Mouse (Mus musculus) ES-CJ7 (cell line): Measurements from ENCODE around the gene Nfib.
"Not testable (repeated sequence)": the region's sequence is repeated elsewhere in the genome, so short reads cannot be mapped to it uniquely, and the experiment has no call there.

Source experiments
- DNase-seq: peaks from one replicate; pipeline ENCODE4 v3.0.0; 2011; ENCODE audit warnings: low read depth, low spot score

Nfib gene

DNA sequence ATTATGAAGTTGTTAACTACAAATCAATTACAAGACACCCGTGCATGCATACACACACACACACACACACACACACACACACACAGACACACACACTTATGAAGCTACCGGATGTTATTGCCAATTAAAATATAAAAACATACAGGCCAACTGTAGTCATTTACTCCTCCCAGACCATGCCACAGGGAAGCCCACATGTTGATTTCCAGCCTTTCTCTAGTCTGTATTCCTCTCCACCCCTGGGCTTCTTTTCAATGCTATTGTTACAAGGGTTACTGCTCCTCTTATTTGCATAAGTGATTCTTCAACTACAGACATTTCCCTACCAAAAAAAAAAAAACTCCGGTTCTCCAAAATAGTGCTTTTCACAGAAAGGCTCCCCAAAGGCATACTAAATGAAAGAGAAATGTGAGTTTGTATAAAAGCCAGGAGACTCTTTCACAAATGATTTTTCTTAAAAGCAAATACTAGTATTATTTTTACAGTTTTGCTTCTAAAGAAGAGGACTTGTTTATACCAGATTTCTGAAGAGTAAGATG, 402.1 kb downstream of the Nfib start:
- no peak for DNase-seq

DNA sequence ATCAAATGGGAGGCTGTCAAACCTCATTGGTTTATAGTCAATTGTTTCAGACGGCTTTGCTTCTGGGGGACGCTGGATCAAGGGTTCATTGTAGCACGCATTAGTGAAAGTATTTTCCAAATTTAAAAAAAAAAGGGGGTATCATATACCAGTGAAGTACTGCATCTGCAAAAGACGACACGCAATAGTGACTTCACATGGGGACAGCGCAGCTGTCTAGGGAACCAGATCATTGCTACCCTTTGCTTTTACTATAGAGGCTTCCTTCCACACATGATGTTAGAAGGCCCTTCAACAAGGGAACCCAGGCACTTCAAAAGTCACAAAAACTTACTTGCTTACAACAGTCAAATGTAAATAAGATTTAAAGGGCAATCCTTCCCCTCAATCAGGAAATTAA, 402.6 kb downstream of the Nfib start:
- no peak for DNase-seq

DNA sequence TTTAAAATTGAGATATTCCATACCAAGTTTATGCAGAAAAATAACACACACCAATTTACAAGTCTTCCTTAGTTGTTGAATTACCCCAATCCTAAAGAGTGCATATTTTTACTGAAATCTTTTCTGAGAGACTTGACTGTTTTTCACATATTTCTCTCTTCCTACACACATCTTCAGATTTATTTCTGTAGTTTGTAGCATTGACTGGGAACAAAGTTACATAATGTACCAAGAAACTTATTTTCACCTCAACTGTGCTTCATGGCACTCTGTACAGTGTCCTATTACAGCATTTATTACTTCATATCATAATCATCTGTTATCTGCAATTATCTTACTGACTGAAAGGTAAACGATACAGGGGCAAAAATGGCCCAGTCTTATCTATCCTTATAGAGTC, 406.9 kb downstream of the Nfib start:
- no peak for DNase-seq

DNA sequence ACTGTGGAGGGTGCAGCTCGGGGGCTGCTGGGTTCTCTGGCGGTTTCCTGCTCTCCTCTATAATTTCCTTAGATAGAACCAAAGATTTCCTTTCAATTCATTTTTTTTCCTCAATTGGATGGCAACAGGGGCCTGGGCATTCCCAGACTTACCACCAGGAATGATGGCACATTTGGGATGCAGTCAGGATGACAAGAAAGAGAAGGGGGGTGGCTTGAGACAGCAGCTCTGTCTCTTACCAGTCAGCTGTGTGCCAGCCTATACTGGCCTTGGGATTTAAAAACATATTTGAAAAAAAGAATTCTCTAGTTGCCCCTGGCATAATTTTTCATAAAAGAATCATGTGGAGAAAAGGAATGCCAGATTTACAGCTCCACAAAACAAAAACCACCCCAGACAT, 408.0 kb downstream of the Nfib start:
- no peak for DNase-seq

DNA sequence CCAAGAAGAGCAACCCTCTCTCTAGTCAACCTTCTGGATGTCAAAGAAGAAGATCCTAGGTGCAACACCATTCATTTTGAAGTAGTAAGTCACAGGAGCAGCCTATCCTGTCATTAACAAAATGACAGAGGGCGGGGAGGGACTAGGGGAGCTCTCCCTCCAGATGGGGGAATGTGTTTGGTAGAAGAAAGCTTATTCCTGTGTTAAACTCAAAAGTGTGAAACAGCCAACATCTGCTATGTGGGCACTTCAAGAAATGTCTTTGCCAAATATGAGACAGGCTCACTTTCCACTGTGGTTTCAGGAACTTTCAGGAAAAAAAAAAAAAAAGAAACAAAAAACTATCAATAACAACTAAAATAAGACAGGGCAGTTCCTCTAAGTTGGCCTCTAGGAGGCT, 411.5 kb downstream of the Nfib start:
- no peak for DNase-seq

DNA sequence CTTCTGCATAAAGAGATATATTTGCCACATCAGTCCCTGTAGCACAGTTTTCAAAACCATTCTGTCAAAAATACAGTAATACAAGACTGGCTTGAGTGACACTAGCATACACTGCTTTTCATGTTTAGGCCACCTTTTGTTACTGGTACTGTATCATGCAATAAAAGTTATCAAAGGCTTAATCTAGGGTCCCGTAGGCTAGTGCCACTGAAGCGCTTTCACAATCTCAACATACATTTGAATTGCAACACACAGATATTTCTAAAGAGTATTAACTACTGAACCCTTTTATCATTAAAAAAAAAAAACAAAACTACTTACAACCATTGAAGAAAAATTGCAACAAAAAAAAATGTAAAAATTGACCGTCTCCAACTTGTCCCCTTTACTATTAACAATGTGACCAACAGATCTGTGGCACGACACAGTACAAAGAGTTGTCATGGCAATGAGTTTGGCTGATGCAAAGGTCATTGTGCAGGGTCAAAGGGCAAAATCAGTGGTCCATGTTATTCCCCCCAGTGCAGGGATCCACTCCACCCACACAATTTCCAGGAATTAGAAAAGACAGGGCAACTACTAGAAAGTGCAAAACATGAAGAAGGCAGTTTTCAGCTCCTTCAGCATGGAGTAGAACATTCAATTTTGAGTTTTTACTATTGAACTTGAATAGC, 414.2 kb downstream of the Nfib start:
- no peak for DNase-seq

DNA sequence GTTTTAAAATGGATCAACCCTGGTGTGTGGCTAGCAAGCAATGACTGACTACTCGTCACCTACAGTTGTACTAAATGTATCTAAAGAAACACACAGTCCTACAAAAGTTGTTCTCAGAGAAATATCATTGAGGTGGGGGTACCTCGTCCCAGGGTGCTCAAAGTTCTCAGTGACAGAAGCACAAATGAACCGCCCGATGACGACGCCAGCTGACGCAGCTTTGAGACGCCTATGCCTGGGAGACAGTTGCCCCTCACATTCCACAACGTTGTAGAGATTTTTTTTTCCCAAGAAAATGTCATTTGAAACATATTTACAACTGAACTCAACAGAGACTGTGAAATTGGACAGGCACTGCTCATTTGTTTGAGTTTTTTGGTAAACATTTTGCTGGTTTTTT, 414.9 kb downstream of the Nfib start:
- no peak for DNase-seq

DNA sequence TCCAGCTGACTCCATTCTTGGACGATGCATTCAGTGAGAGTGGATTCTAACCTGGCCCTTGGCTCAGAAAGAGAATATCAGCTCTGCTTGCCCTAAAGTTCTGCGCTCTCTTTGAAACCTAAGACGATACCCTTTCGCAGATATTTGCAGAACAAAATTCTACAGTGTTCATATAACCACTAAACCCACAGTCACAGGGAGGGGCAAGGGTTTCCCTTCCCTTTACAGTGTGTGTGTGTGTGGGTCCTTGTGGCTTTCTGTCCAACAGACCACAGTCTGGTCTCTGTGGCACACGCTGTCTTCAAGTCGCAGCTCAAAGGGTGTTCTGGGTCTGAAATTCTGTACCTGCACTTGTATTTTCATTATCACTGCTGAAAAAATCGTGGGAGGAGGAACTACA, 416.0 kb downstream of the Nfib start:
- no peak for DNase-seq

DNA sequence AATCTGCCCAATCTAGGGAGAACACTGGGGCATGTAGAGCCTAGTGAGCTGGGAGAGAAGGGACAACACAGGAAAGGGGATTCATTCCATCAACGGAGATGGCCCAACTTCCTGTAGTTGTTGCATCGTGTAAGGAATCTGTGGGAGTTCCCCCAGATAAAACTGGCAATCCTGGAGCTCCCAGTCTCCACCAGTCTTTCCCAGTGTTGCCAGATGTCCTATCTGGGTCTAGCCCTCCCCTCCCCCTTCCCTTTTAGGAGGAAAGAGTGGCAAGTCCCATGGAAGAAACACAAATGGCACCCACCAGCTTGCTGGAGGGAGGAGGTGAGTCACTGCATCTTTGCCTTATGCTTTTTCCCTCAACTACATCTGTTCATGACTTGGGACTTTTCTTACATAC, 417.4 kb downstream of the Nfib start:
- DNase-seq: no peak

DNA sequence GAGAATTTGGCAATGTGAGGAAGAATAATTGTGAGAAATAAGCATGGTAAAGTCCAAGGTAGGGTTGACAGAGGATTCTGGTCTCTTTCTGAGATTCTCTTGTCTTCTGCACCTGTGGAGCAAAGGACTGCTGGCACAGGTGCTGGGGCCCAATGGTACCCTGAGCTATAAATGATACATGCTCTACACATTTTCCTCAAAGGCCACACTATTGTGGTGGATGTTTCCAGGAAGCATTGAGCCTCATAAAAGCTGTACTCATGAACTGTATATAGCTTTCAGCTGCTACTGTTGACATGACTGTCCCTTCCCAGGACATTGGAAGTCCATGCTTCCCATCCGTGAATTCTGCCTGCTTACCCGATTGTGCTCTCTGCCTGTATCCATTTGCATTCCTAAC, 418.1 kb downstream of the Nfib start:
- DNase-seq: no peak

DNA sequence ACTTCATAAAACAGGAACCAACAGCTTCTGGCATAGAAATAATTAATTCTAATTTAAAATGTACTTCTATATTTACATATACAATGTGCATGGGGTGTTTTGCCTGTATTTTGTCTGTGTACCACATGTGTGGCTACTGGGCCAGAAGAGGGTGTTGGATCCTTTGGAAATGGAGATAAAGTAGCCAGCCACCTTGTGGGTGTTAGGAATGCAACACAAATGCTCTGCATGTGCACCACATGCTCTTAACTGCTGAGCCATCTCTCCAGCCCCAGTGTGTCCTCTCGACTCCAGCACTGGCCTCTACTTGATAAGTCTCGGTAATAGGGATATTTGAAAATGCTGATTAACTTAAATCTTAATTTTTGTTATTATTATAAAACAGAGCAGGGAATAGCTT, 418.6 kb downstream of the Nfib start:
- no peak for DNase-seq

DNA sequence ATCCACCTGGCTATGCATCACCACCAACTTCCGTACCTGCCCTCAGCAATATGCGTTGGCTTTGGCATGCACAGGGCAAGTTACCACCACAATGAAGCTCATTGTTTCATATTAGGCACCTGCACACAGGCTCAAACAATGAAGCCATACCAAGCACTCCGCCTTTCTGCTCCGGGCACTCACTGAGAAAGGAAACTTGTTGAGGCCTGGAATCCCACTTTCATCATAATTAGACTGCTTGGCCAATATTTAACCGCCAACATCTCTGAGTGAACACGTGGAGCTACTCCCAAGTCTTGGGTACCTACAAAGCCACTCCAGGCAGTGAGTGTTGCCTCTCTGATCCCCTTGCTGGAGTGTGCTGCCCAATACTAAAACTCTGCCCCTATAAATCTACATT, 422.0 kb downstream of the Nfib start:
- peak; percentile 12 for DNase-seq

DNA sequence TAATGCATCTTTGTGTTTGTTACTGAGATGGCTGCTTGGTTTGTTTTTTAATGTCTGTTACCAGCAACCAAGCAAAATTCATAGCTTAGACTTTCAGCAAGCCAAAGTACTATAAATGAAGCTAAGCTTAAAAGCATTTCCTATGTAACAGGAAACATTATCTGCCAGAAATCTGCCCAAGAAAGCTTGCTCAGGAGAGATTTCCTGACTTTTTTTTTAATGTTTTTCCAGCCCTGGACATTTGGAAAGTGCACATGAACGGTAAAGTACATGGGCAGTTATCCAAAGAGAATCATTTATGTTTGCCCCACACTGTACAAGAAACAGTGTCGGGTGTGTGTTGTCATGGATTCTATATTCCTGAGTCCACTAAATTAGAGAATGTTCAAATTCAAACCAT, 429.6 kb downstream of the Nfib start:
- DNase-seq: no peak

DNA sequence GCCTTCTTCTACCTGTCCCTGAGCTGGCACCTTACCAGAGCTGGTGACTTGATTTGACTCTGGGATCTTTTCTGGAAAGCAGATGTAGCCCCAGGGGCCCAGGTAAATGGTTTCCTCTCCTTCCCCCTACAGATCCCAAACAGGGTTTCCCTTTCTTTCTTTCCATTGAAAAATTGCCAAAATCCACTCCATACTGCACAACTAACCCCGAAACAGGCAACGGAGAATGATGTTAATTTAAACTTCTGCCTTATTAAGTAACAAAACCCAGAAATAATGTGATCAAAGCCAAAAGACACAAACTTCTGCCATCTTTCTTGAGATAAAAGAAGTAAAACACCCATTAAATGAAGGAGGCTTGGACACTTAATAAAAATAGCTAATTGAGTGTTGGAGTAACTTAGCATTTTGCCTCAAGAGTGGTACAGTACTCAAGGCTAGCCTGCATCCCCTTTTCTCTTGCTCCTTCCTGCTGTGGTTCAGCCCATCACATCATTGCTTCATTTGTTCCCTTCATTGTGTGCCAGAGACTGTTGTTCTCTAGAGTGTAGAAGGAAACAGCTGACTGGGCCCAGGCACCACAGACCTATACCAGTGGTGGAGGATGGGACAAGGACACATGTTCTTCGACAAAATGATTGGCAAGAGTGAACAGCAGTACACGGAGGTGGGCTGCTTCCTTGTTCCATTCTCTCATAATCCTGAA, 432.3 kb downstream of the Nfib start:
- no peak for DNase-seq

DNA sequence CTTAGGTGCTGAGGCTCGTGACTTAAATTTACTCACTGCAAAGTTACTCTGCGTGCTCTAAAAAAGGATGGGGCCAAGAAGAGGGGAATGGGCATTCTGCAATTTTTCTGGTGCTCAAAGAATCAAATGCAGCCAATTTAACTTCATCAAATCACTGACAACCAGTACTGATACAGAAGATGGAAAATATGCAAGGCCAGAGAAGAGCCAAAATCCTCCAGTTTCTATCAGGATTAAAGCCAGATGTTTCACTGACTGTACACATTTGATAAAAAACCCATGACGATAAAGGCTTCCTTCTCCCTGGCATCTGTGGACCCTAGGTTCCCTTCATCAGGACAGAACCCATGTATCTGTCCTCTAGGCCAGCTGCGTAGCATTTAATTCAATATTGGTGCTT, 433.5 kb downstream of the Nfib start:
- DNase-seq: no peak

DNA sequence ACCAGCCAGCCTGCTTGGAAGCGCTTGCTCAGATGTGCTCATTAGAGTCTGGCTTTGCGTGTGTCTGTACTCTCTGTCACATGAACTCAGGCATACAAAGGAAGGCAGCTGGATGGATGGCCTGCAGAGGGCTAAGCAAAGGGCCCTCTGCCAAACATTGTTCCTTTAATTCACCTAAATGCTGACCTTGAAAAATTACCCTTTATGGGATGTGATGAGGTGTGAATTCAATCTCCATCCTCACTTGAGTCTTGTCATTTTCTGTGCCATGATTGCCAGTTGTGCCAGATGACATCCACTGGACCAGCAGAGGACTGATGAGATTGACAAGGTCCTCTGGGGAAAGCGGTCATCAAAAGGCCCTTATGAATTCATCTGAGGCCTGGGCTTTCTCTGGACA, 434.0 kb downstream of the Nfib start:
- no peak for DNase-seq

DNA sequence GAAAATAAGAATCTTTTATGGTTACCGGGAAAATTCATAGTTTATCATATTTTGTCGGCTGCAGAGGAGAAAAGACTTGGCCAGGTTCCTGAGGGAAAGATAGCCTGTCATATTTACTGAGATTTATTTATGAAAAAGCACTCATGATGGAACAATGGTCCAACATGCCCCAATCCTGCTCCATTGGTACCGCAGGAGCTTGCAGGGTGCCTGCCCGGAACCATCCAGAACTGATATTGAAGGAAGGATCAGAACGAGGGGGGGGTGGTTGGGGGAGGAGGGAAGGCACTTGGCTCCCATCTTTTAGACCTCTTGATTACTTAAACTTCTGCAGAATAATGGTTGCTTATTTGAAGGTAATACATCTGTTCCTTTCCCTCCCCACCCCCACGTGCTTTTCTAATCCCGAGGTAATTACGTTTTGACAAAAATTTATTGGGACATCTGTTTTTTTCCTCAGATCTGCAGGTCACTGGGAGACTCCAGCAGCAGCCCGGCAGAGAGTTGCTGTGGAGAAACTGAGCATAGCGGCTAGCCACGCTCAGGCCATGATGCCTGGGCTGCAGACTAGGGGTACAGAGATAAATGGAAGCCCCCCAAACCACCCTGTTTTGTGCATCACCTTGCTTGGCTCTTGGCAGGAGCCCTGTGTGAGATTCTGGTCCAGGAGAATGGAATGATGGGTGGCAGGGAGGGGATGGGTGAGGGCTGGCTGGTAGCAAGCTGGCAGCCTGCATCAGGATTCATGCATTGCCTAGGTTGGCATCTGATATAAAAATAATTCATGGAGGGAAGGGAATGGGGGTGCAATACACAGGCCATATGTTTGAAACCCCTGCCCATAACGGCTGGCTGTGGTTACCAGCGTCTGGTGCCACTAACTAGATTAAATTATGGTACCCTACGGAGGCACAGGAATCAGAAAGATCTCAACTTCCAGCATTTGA, 437.4 kb downstream of the Nfib start:
- DNase-seq: no peak

DNA sequence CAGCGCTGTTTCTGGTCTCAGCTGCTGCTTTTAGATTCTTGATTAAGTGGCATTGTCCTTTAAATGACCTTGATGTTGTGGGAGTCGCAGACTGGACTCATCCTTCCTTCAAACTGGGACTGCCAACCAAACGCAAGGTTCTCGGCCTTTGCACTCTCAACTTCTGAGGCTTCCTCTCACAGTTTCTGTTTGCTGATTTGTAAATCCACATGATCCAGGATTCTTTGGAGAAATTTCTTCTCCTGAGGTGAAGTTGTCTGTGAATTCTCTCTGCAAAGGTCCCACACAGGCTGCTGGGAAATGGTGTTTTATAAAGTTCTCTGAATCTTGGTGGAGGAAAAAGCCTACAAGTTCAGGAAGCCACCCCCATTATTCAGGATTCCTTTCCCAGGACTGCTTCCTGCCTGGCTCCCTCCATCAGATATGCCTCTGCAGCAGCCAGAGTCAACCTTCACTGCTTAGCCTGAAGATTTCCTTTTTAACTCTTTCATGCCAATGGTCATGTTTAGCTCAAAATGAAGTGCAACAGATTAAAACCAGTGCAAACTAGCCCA, 439.4 kb downstream of the Nfib start:
- DNase-seq: no peak

DNA sequence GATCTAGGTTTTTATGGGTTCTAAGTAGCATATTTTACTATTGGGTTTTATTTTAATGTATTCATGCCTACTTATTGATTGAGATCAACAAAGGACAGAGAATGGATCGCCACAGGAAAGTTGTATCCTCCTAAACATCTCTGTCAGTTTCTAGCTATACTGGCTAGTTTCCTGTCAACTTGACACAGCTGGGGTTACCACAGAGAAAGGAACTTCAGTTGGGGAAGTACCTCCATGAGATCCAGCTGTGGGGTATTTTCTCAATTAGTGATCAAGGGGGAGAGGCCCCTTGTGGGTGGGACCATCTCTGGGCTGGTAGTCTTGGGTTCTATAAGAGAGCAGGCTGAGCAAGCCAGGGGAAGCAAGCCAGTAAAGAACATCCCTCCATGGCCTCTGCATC, 447.0 kb downstream of the Nfib start:
- not testable (repeated sequence) for DNase-seq

DNA sequence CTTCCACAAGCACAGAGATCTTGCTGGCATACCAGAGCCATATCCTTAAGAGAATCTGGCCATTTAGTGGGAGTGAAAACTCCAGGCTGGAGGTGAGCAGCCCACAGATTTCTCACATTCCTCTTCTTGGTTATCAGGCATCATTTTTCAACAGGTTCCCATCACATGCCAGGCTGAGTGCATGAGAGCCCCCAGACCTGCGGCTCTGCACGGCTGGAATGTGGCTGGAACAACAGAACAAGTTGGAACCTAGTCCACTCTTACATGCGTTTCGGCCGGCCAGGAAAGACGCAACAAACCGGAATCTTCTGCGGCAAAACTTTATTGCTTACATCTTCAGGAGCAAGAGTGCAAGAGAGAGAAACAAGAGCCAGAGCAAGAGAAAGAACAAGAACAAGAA, 453.5 kb downstream of the Nfib start:
- DNase-seq: no peak

DNA sequence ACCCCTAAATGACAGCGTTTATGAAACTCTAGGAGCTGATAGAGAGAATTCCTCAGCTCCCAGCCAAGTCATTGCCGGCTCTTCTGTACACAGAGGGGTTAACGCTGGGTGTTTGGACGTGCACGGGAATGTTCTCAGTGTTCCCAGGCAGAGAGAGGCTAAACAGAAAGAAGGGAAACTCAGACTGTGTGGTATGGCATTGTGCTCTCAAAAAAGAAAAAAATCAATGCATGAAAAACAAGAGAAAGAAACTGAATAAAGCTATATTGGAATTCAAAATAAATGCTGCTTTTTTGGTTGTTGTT, 455.2 kb downstream of the Nfib start:
- no peak for DNase-seq
